Mouse (Mus musculus): ENCODE data around the gene Cd46. TPM values are rescaled to one million over a fixed set of nuclear protein-coding genes. Genes with fewer than 3 reads are reported as not detected.

Cd46 gene
- total RNA-seq, 2 experiments from 2014 or later = 1.9 TPM

DNA sequence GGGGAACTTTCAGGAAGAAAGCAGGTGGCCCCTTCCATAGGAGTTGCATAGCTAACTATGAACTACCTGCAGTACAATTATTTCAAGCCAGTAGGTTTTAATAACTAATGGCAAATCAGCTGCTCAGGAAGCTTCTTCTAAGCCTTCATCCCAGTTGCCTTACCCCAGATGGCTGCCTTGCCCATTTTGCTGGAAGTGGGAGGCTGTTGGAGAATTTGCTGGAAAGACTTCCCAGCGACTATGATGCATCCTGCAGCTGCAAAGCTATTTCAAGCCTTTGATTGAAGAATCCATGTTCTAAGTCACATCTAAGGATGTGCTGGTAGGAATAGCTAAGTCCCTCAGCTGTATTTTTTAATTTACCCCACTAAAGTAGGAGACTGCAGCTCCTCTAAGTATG lies 53.7 kb downstream of the Cd46 start:
- no peak overlapping the region for H3K4me3 ChIP-seq
- intact Hi-C loops (cut with DNase I) = loop anchor here (10.0 kb wide), 1 partner anchor 164 kb away; no protein-coding TSS in a partner anchor
- H3K27ac ChIP-seq = no peak overlapping the region
- TF ChIP-seq CTCF (IDR thresholded peaks at IDR 0.05) = no peak
- DNase-seq = no peak

DNA sequence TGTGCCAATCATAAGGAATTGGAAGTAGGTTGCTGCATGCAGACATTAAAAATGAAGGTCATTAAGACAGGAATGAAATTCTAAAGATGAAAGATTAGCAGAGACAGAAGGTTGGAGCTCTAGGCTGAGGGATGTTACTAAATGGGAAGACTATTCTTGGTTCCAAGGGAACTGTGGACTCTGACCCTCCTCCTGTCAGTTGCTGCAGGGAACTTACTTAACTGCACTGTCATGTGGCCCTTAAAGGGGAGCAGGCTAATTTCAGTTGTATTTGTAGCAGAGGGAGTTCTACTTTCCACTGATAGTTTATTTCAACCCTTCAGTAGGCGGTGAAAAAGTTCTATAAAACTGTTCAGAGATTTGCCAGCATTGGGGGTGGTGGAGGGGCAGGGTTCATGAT lies 54.1 kb downstream of the Cd46 start:
- intact Hi-C loops (cut with DNase I) = loop anchor here (10.0 kb wide), 1 partner anchor 163 kb away; no protein-coding TSS in a partner anchor
- no peak overlapping the region for H3K4me3 ChIP-seq
- TF ChIP-seq CTCF (IDR thresholded peaks at IDR 0.05) = no peak
- H3K27ac ChIP-seq = no peak overlapping the region
- no peak for DNase-seq

DNA sequence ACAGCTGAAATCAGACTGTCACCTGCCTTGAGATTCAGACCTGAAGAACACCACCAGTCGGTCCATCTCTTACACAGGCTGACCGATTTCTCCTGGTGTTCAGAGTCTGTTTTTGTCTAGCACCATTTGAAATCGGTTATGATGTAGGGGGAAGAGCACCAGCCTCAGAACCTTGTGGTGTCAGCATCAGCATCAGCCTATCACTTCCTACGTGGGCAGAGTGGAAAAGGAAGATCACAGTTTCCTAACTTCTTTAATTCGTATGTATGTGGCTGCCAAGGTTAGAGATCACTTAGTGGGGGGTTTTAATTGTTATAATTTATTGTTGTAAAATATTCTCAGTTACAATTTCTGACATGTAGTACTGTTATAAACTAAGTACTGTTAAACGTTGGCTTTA lies 54.6 kb downstream of the Cd46 start:
- no peak for DNase-seq
- intact Hi-C loops (cut with DNase I) = loop anchor here (10.0 kb wide), 1 partner anchor 163 kb away; no protein-coding TSS in a partner anchor
- TF ChIP-seq CTCF (IDR thresholded peaks at IDR 0.05) = no peak

DNA sequence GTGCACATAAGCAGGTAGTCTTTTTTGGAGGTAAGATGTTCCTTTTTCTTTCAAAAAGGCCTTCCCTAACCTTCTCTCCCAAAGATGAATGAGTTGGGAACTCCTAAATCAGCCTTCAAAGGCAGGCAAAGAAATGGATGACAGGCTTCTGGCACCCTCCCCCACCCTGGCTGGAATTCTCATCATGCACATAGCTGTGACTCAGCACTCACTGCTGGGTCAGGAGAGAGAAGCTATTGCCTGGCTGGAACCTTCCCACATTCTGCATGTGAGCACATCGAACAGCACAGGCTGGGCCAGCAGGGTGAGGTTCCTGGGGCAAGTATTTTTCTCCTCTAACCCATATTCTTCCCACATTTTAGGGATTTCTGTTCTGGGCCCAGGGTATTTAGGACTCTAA lies 58.1 kb downstream of the Cd46 start:
- intact Hi-C loops (cut with DNase I) = loop anchor here (2.0 to 10.0 kb wide), 2 partner anchors 15 to 159 kb away; no protein-coding TSS in a partner anchor
- H3K4me3 ChIP-seq = peak overlapping the region; percentile 22
- DNase-seq = peak; percentile 89
- H3K27ac ChIP-seq = peak overlapping the region; percentile 86
- no peak for TF ChIP-seq CTCF (IDR thresholded peaks at IDR 0.05)

More for the DNA sequence above, 54.6 kb downstream of the Cd46 start:
- Histone ChIP-seq H3K27ac (no peak overlapping the region), H3K4me3 (no peak overlapping the region)

DNA sequence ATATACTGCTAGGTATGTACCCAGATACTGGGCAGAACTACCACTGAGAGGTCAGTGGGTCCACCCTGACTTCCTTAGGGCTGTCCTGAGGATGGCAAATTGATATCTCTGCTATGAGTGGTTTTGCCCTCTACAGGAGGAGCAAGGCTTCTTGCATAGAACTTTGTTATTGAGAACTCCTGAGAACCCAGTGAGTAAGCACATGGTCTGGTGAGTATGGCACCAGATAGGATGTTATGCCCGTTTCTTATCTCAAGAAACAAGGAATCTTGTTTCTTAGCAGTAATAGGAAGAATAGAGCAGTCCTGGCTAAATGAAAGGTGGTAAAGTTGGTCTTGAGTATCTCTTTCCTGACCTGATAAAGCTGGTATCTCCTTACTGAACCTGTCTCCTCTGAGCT lies 59.3 kb downstream of the Cd46 start:
- H3K4me3 ChIP-seq = no peak overlapping the region
- H3K27ac ChIP-seq = peak overlapping the region; percentile 86
- no peak for DNase-seq
- intact Hi-C loops (cut with DNase I) = loop anchor here (2.0 to 10.0 kb wide), 2 partner anchors 14 to 158 kb away; no protein-coding TSS in a partner anchor
- TF ChIP-seq CTCF (IDR thresholded peaks at IDR 0.05) = no peak

DNA sequence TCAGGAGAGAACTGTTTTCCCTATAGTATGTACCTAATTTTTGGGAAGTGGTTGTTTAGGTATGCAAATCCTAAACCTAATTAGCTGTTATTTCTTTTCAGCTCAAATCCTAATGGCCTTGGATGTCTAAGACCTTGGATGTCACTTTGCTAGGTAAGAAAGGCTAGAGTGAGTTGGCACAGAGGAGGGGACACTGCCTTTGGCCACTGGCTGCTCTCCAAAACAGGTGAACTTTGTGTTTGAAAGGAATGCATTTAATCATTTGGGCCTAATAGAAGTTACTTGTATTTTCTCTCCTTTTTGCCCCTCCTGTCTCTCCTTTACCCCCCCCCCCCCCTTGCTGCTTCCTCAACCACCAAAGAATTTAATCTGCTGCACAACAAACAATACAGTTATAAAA lies 60.3 kb downstream of the Cd46 start:
- intact Hi-C loops (cut with DNase I) = loop anchor here (2.0 to 10.0 kb wide), 3 partner anchors 13 to 157 kb away; no protein-coding TSS in a partner anchor
- TF ChIP-seq CTCF (IDR thresholded peaks at IDR 0.05) = no peak
- Histone ChIP-seq H3K27ac (peak overlapping the region; percentile 86), H3K4me3 (no peak overlapping the region)
- DNase-seq = no peak

DNA sequence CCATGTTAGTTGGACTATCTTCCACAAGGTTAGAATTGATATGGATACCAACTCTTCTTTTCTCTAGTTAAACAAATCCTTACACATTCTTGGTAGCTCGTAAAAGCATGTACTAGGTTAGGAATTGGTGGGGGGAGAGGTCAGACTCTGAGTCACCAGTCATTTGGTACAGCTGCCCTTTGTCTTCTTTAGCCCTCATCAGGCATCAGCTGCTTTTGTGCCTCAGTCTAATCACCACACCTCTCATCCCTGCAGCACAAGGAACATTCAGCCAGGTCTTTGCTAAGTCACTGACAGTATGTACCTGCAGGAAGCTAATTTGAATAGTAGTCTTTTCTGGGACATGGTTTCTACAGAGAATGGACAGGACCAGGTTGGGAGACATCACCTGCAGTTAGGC lies 64.5 kb downstream of the Cd46 start:
- TF ChIP-seq CTCF (IDR thresholded peaks at IDR 0.05) = no peak
- Histone ChIP-seq H3K27ac (no peak overlapping the region), H3K4me3 (no peak overlapping the region)
- no peak for DNase-seq
- intact Hi-C loops (cut with DNase I) = no loop called here

DNA sequence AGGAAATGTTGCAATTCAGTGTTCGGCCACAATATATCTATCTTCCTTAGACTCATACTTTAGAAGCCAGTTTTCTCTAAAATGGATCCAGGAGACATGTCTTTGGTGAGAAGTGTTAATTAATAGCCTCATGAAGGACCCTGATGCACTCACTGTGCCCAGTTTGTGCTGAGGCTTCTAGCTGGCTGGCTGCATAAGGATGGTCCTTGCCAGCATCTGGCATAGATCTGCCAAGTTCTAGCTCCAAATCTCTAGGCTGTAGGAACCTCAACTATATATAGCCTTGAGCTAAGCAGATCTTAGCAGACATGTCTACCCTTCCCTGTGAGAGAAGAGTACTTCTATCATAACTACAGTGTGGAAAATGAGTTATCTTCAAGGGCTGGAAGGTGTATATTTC lies 68.2 kb downstream of the Cd46 start:
- no peak for TF ChIP-seq CTCF (IDR thresholded peaks at IDR 0.05)
- intact Hi-C loops (cut with DNase I) = no loop called here
- Histone ChIP-seq H3K4me3 (peak overlapping the region; percentile 6; the same call in 1 of the 2 replicates), H3K27ac (peak overlapping the region; percentile 78)
- peak; percentile 71 for DNase-seq

DNA sequence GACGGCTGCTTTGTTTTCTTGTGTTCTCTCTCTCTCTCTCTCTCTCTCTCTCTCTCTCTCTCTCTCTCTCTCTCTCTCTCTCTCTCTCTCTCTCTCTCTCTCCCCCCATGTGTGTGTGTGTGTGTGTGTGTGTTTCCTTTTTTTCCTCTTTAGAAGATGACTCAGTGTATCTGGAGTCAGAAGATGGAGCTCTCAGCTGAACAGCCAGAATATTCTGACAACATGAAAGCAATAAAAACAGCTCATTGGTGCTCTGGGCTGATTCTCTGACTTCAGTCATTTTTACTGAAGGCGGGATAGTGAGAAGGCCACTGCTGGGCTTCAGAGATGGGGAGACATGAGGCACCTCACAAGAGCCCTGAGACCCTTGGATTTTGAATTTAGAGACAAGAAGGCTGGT lies 70.2 kb downstream of the Cd46 start:
- Histone ChIP-seq H3K4me3 (no peak overlapping the region), H3K27ac (no peak overlapping the region; the same call in 1 of the 2 replicates)
- intact Hi-C loops (cut with DNase I) = no loop called here
- no peak for TF ChIP-seq CTCF (IDR thresholded peaks at IDR 0.05)
- no peak for DNase-seq

DNA sequence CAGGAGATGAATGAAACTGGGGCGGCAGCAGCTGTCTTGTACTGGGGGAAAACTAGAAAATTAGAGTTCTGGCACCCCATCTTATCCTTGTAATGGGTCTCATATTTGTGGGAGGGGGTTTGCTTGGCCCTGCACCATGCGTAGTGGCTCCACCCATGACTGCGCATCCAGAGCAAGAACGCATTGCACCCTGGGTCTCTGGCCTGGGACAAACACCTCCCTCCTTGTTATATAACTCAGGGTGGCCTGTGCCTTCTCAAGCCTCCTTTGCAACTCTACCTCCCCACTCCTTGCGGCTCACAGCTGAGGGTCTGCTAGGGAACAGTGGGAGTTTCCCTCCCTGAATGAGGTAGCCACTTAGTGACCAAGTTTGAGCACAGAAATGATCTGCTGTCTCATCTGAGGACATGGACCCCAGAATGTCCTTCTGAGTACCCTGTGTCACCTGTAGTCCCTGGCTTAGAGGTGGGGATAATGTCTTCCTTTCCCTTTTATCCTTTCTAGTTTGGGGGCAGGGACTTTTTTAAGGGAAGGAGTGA lies 72.9 kb downstream of the Cd46 start:
- TF ChIP-seq CTCF (IDR thresholded peaks at IDR 0.05) = no peak
- peak overlapping the region; percentile 98 for H3K27ac ChIP-seq
- DNase-seq = no peak
- peak overlapping the region; percentile 82 for H3K4me3 ChIP-seq
- intact Hi-C loops (cut with DNase I) = loop anchor here (2.0 kb wide), 1 partner anchor 14 kb away; no protein-coding TSS in a partner anchor

DNA sequence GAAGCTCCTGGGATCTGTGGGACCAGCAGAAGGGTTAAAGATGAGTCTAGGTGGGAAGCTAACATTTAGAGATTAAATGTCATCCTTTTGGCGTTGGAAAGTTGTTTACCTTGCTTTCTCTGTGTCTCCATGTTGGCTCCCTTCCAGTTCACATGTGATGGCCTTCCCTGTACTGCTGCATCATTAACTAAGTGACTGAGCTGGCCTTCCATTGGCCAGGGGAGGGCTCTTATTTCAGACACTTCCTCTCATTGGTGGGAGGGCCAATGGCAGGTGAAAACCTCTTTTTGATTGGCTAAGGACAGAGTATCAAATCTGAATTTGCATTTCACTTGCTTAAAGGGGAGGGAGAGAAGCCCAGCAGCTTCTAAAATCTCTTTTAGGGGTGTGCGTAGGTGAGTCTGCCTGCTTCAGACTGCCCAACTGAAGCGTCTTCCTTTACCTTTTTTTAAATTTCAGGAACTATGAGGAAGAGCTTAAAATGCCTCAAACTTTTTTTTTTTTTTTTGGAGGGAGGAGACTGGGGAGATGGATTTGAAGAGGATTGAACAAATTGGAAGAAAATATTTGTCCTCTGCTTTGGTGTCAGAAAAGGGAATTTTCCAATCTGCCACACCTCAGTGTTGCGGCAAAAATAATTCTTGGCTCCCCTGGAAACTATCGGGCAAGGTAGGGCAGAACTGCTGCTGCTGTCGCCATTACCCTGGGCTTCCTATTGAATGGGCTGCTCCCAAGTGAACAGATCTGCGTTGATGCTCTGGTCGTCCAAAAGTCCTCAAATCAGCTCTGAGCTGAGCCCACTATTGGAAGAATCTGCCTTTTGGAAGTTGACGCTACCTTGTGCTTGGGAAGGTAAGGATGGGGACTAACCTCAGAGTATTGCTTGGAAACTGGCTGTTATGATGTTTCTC lies 73.7 kb downstream of the Cd46 start:
- DNase-seq = peak; percentile 85
- Histone ChIP-seq H3K27ac (peak overlapping the region; percentile 98), H3K4me3 (peak overlapping the region; percentile 82)
- TF ChIP-seq CTCF (IDR thresholded peaks at IDR 0.05) = no peak
- intact Hi-C loops (cut with DNase I) = loop anchor here (2.0 kb wide), 1 partner anchor 14 kb away; no protein-coding TSS in a partner anchor

DNA sequence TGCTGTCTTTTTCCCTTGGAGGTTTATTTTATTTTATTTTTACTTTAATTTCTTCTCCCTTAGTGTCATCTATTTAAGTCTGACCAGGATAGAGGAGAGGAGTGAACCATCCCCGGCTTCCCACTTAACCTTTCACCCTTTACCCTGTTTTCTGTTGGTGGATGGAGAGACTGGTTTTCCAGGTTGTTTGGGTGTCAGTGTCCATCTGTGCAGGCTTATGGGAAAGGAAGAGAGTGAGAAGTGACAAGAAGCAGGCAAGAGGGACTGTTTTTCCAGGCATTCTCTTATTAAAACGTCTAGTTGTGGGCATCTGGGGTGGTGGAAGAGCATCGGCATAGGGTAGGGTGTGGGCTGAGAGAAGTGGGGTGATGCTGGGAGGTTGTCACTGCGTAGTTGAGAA lies 74.4 kb downstream of the Cd46 start:
- TF ChIP-seq CTCF (IDR thresholded peaks at IDR 0.05) = no peak
- H3K4me3 ChIP-seq = peak overlapping the region; percentile 82
- peak overlapping the region; percentile 98 for H3K27ac ChIP-seq
- intact Hi-C loops (cut with DNase I) = loop anchor here (1.0 to 2.0 kb wide), 2 partner anchors 15 to 41 kb away; no protein-coding TSS in a partner anchor
- DNase-seq = no peak

Data from gastrocnemius, adult 2 months (tissue).